Mouse (Mus musculus) C2C12 (cell line): ENCODE data around the gene Snhg11.

Experiments used
- CEBPB ChIP-seq: IDR thresholded peaks from one replicate; pipeline ENCODE4 v1.6.1; 2011; ENCODE audit warnings: low read depth, mild to moderate bottlenecking, control low read depth, moderate library complexity
- CTCF ChIP-seq: IDR thresholded peaks from one replicate; pipeline ENCODE4 v1.5.1; 2011; ENCODE audit not compliant: control insufficient read depth, insufficient read depth, insufficient read length
- FOSL1 ChIP-seq: IDR thresholded peaks from one replicate; pipeline ENCODE4 v1.8.0; 2011; ENCODE audit warnings: mild to moderate bottlenecking, low read length; ENCODE audit not compliant: poor library complexity, insufficient read depth, severe bottlenecking
- MAX ChIP-seq: IDR thresholded peaks from one replicate; pipeline ENCODE4 v1.6.1; 2011; ENCODE audit warnings: mild to moderate bottlenecking, control low read depth
- MYOD1 ChIP-seq: IDR thresholded peaks from one replicate; pipeline ENCODE4 v1.6.1; 2011; ENCODE audit warnings: low read depth; ENCODE audit not compliant: control insufficient read depth, insufficient read length
- MYOG ChIP-seq: IDR thresholded peaks from one replicate; pipeline ENCODE4 v1.6.1; 2011; ENCODE audit not compliant: control insufficient read depth, insufficient read length; ENCODE audit errors: extremely low read depth
- USF1 ChIP-seq: IDR thresholded peaks from one replicate; pipeline ENCODE4 v1.6.1; 2011; ENCODE audit warnings: low read depth, mild to moderate bottlenecking, control low read depth, moderate library complexity

- TF ChIP-seq CTCF (no peak), USF1 (no peak), MYOD1 (no peak), MAX (no peak), CEBPB (no peak), MYOG (no peak), FOSL1 (no peak)
Observed at GRCm38 (mm10) chr2:158334356-158334755, 41.1 kb upstream of the Snhg11 start.
